Mouse (Mus musculus) R1 (cell line): ENCODE measurements around the gene Zfp341.

Source experiments
- DNase-seq: peaks from one replicate; pipeline ENCODE4 v3.0.0-alpha.2; 2018; ENCODE audit warnings: low read depth, low spot score

The Zfp341 gene

DNA sequence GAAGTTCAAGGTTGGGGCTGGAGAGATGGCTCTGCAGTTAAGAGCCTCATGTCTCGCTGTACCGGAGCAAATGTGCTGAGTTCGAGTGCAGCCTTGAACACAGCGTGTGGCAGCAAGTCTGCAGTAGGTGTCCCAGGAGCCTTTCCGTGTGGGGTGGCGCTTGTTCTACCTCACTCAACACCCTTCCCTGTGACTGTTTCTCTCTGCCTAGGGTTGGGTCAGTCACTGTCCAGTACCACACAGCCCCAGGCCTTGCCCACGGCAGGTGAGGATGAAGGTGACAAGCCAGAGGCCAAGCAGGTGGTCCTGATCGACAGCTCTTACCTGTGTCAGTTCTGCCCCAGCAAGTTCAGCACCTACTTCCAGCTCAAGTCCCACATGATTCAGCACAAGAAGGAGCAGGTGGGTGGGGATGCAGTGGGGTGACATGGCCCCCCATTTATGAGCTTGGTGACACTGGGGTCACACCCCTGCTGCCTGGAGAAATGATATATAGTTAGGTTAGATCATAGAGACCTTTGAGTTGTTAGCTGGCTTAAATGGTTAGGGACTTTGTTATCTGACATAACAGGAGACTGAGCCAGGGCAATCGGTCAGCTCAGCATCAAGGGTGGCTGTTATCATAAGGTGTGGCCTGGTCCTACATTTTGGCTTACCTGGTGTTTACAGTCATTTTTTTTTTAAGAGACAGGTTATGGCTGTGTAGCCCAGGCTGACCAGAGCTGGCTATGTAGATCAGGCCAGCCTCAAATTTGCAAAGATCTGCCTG, 21.0 kb downstream of the Zfp341 start:
- no peak for DNase-seq

DNA sequence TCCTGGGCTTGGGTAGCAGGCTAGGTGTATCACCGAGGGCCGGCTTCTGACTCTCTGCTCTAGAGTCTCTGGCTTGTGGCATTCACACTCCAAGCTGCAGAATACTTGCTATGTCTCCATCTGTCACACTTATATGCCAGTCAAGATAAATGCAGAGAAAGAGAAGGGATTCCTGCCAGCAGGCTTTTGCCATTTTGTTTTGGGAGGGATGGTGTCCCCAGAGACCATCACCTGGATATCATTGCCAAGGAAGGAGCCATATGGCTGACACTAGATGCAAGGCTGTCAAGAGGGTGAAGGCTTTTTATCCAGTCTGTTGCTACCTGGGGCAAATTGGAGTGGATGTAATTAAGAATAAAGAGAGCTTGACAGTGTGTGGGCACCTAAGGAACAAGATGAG, 22.7 kb downstream of the Zfp341 start:
- DNase-seq: no peak

DNA sequence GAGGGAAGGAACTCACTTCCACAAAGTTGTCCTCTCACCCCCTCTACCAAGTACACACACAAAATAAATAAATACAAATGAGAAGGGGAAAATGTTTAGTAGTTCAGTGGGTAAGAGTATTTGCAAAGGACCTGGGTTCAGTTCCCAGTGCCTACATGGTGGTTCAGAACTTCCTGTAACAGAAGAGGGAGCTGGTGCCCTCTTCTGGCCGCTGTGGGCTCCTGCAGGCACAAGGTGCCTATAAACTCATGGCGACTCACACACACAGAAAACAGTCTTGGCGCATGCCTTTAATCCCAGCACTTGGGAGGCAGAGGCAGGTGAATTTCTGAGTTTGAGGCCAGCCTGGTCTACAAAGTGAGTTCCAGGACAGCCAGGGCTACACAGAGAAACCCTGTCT, 25.4 kb downstream of the Zfp341 start:
- DNase-seq: peak; percentile 64

DNA sequence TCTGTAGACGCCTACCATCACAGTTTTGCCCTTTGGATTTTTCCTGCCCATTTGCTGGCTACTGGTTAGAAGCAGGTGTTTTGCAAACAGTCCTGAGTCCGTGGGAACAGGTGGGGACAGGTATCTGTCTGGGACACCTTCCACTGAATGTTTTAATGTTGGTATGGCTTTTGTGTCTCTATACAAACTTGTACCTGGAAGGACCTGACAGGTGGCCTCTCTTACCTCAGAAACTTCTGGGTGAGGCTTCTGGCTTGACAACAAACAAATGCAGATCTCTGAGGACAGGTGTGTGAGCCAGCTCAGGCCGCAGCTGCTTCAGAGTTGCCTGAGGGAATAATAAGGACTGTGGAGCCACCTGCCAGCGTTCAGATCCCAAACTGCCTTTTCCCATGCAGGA, 26.0 kb downstream of the Zfp341 start:
- no peak for DNase-seq

DNA sequence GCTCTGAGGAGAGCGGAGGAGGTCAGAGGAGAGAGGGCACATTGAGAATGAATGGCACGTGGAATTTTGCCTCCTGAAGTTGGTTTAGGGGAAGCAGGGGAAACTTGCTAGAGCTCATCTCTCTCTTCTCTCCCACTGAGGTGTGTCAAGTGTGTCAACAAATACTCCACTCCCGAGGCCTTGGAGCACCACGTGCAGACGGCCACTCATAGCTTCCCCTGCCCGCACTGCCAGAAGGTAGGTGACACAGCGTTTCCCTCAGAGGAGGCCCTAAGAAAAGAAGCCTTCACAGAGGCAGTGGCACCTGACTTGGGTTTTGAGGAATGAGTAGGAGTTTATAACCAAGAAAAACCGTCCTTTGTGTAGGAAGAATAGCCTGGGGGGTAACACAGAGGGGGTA, 28.1 kb downstream of the Zfp341 start:
- DNase-seq: no peak

DNA sequence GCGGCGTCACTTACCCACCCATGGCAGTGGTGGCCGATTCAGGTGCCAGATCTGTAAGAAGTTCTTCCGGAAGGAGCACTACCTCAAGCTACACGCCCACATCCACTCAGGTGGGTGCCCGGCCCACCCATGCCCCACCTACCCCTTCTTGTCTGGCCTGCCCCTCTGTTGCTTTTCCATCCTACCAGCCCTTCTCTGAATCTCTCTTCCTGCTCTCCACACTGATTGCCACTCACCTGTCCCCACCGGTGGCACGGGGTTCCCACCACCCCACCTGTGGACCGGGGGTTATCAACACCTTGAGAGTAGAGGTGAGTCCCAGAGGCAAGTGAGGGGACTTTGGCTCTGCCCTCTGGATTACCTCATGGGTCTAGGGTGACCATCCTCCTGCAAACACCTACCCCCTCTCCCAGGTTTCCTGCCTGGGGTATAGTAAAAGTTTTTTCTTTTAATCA, 28.9 kb downstream of the Zfp341 start:
- no peak for DNase-seq

DNA sequence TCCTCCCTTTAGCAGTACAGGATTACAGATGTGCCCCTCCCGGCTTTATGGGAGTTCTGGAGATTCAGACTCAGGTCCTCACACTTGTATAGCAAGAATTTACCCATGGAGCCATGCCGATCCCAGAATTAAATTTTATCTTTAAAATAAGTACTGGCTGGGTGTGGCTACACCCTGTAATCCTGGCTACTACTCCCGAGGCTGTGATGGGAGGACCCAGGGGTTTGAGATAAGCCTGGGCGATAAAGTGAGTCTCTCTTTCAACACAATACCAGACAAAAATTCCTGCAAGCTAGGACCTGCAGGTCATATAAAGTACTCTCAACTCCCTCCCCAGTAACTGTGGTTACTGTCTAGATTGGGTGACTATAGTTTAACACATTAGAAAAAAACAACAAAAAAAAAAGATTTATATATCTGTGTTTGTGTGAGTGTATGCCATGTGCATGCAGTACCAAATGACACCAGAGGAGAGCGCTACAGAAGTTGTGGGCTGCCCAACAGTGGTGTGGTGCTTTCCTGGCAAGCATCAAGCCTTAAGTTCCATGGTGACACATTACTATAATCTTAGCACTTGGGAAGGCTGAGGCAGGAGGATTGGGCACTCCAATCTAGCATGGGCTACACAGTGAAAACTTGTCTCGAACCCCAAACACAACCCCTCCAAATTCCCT, 29.8 kb downstream of the Zfp341 start:
- DNase-seq: peak; percentile 52

DNA sequence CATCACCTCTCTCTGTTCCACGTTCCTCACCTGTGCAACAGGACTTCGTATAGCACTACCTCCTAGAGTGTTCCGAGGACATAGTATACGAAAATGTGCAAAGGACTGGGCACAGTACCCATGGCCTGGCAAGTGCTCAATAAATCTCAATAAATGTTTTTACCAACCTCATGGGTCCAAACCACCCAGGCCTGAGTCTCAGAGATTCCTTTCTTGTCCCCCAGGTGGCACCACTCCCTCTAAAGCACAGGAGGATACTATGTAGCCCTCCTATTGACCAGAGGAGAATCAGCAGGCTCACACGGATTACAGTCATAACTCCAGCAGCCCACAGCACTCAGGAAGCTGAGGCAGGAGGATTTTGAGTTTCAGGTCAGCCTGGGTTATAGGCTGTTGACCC, 33.5 kb downstream of the Zfp341 start:
- DNase-seq: peak; percentile 82

DNA sequence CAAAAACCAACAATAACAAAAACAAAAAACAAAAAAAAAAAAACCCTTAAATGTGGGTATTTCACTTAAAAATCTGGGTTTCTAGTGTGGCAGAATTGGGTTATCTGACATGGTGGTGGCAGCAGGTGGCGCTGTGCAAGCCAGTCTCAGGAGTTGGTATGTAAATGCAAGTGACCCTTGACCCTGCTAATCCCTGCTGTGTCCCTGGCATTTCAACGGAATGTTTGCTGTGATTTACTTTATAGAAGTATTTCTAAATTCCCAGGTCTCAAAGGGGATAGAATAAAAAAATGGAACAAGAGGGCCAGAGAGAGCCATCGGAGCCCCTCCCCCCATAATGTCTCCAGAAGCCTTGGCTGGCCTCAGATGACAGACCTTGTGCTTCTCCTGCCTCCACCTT, 35.0 kb downstream of the Zfp341 start:
- peak; percentile 89 for DNase-seq

DNA sequence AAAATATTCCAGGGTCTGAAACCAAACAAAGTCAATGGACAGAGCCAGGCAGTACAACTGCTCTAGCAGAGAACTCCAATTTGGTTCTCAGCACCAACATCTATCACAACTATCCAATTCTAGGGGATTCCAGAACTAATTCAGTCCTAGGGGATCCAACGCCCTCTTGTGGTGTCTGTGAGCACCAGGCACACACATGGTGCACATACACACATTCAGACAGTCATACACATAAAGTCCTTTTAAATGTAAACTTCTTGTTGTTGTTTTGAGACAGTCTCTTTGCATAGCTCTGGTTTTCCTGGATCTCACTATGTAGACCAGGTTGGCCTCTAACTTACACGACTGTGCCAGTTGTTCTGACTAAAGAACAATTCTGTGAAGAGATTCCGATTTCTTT, 37.3 kb downstream of the Zfp341 start:
- DNase-seq: peak; percentile 43

DNA sequence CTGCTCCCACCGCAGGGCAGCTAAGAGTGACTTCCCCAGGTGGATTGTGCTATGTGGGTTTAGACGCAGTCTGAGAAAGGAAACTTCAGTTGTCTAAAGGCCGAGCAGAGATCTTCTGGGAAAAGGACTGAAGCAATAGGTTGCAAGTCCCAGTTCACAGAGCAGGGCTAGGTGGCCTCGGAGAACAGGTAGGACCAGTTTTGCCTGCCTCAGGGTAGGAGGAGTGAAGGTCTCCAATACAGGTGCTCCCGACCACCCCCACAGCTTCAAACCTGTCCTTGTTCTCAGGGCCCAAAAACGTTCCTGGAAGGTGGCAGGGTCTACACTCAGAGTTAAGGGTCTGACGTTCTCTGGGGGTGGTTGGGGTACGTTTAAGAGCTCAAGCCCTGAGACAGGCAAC, 38.3 kb downstream of the Zfp341 start, which contains the start of gene Chmp4b:
Chmp4b (plus strand) TSS at position 343 of the 400 bp plus-strand sequence.
- no peak for DNase-seq

DNA sequence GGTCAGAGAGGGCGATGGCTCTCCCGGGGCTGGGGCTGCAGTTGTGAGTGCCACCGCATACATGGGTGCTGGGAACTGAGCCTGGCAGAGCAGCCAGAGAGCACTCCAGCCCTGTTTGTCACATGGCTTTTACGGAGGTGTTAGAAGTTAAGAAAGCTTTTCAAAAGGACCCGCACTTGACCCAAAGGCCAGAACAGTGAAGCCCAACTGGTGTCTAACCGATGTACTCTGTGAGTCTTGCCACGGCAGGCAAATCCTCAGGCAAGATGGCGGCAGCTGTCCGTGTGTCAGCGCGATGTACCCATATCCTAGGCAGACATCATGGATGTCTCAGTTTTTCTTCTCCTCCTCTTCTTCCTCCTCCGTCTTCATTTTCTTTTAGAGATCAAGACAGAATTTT, 41.9 kb downstream of the Zfp341 start:
- DNase-seq: peak; percentile 66

DNA sequence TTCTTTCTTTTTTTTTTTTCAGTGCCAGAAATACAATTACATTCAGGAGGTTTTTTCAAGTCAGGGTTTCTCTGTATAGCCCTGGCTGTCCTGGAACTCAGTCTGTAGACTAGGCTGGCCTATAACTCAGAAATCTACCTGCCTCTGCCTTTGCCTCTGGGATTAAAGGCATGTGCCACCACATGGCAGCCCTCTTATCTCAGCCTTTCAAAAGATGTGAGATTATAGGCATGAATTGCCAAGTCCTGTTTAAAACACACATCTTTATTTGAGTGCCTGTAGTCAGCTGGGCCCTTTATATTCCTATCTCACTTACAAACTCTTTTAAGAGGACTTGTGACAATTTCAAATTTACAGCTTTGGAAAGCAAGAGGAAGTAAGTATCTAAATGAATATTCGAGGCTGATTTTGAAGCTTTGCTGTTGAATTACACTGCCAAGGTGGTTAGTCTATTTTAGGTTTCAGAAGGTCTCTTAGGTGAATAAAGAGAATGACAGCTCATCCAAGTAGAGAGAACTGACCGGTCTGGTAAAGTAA, 42.8 kb downstream of the Zfp341 start:
- DNase-seq: no peak

DNA sequence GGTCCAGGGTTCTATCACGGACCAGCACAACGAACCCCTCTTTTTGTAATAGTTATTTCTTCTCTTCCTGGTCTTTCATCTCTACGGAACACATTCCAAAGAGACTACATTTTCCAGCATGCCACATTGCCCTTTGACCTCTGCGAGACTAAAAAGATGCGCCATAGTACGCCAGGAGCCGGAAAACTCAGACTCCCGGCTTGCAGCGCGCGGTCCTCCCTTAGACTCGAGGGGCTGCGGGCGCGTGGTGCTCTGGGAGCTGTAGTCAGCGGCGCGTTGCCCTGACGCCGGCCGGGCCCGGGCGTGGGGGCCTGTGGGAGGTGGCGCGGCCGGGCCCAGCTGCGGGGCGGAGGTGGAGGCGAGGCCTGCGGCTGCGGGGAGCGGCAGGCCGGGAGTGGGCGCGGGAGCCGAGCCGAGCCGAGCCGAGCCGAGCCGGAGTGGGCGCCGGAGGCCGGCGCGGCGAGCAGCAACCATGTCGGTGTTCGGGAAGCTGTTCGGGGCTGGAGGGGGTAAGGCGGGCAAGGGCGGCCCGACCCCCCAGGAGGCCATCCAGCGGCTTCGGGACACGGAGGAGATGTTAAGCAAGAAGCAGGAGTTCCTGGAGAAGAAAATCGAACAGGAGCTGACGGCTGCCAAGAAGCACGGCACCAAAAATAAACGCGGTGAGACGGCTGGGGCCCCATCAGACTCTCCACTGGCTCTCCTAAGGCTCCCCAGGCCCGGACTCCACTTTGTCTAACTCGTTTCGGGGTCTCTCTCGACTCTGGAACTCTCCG, 43.8 kb downstream of the Zfp341 start:
- peak; percentile 98 for DNase-seq

DNA sequence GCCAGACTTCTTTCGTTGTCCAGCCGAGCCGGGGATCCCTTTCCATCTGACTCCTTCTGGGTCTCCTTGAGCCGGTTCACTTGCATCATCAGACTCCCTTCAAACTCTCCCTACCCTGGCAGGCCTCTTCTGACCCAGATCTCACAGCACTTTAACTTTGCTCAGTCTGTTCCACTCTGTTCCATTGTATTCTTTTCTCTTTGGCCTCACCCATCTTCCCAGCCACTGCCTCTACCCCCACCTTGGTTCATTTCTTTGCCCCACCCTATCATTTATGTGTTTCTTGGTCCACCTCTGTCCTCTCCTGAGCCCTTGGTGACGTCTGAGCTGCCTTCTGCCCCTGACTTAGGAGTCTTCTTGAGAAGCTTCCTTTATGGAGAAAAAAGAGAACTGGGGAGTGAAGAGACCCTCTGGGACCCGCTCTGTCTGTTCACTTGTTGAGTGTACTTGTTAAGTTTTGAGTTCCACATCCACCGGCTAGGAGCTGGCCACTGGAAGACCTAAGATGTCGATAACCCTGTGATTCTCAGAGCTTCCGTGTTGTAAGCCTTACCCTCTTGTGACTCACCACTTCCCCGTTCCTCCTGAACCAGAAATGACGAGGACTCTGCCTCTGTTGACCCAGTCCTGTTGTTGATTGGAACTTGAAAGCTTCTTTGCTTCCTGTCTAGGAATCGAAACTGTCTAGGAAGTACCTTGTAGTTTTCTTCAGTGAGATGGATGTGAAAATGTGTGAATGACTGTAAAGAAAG, 44.6 kb downstream of the Zfp341 start:
- DNase-seq: no peak

DNA sequence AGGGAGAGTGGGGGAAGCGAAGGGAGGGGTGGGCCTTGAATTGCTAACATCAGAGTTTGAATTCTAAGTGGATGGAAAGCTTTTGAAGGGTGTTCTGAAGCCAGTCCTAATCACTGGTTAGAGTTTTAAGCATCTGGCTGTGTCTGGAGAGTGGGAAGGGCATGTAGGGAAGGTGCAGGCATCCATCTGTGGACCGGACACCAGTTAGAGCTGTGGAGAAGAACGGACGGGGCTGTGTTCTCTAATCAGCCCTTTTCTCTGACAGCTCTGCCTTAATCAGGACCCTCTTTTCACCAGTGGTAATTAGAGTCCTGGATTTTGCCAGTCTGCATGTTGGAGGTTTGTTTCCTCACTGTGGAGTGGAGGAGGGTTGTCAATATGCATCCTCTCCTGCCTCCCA, 46.0 kb downstream of the Zfp341 start:
- no peak for DNase-seq

DNA sequence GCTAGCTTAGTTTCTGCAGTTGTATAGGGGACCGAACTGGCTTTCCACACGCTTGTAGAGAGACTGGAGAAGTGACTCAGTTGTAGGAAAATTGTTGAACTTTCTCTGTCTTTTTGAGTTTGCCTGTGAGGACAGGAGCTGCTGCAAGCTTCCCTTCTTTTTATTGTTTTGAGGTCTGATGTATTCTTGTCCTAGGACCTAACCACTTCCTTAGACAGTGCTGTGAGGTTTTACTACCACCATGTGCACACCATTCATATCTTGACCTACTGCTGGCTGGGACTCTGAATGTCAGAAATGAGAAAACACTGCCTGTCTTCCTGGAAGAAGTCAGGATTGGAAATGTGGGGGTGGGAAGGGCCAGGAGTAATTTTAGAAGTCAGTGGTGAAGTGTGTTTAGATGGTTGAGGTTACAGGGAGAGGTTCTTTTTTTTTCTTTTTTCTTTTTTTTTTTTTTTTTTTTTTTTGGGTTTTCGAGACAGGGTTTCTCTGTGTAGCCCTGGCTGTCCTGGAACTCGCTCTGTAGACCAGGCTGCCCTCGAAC, 46.5 kb downstream of the Zfp341 start:
- DNase-seq: no peak

DNA sequence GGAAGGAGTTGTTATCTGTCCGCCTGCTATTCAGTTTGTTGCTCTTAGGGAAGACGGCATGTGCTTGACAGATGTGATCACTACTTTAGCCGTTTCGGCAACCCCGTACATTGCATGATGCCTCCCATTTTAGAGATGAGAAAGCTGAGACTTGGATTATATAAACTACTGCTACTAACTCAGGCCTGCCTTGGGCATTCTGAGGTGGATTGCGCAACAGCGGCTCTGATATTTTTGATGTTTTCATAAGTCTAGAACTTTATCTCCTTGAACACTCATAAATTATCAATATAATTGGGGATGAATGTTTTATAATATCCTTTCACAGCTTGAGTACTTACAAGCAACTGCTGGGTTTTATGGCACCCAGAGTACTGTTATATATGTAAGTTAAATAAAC, 55.6 kb downstream of the Zfp341 start:
- DNase-seq: no peak

DNA sequence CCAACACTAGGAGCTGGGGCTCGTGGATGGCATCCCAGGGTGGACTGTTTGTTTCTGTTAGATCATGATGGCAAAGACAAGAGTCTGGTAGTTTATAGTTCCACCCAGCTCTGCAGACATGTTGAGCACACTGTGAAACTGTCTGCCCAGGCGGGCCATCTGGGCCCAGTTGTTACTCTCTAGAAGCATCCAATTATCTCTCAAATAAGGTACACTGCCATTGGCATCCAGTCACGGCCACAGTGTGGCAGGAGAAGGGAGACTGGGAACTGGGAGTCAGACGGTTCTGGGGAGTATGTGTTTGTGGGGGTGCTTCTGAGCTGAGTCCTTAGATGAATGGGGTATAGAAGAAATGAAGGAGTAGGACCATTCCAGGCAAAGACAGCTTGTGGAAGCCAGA, 57.0 kb downstream of the Zfp341 start:
- no peak for DNase-seq

DNA sequence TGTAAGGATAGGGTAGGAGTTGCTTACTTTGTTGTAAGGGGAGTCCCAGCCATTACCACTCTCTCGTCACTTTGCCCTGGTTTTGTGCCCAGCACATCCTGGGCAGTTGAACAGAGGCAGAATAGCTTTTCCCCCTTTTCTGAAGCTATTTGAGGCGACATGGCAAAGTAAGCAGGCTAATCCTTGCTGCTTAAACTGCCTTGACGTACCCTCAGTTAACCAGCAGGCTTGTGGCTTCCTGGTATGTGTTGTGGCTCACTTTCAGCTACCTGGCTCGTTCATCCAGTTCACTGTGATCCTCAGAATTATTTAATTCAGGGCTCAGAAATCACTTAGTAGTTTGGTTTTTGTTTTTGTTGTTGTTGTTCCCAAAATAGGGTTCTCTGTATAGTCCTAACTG, 57.6 kb downstream of the Zfp341 start:
- DNase-seq: no peak

DNA sequence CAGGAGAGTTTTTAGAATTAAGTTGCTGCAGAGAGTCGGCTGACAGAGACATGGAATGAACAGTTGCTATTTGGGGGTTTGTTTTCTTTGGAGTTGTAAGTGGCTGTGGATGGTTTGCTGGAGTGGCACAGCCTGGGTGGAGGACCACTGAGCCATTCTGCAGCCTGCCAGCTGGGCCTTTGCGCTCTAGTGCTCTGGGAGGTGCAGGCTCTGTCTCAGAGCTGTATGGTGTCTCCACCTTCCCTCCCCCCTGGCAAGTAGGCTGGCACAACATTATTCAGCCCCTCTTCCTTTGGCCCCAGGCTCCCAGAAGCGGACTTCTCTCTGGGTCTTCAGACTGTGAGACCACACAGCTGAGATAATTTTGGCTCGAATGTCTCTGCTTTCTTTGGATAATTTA, 60.9 kb downstream of the Zfp341 start:
- DNase-seq: no peak
